Mouse (Mus musculus) MN1 (cell line): ENCODE results near the gene Alms1.
"Not testable (repeated sequence)": the region's sequence is repeated elsewhere in the genome, so short reads cannot be mapped to it uniquely, and the experiment has no call there.

Experiments
- DNase-seq: peaks from one replicate; pipeline ENCODE4 v3.0.0-alpha.2; 2016; ENCODE audit warnings: low spot score

The Alms1 gene

DNA sequence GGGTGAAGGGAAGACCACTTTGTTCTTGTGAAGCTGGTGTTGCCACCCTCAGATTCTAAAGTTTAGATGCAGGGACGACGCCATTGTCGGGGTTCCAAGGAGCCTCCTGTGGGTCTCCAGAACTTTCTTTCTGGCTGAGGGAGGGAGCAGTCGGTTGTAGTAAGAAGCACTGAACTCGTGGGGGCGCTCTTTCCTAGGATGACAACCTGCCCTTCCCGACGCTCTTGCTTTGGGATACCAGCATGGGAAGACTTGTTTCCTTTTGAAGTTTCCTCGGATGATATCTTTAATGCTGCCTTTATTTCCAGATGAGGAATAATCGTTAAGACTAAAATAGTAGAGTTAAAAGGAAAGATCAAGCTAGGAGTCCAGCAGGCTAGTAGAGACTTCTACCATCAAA lies 125.8 kb downstream of the Alms1 start, which contains the start of gene Nat8f7:
Gene Nat8f7, minus strand, starts transcription at position 101 of the 400 bp plus-strand sequence.
- DNase-seq = not testable (repeated sequence)
